Mouse (Mus musculus): ENCODE data around the gene Serpinb1a.

Gene Serpinb1a

DNA sequence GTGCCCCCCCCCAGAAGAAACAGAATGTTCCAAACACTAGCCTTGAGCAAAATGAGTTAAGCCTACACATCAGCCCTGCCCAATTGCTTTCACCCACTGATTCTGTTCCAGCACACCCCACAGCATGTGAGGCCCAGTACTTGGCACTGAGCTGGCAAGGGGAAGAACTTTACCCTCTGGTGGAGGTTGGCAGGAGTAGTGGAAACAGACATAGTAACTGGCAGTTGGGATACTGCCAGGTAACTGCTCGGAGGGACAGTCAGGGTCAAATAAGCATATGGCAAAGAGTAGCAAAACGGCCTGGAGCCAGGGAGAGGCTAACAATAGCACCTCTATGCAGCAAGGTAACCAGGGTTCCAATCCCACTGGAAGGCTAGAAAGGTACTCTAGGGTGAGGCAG lies 56.4 kb downstream of the Serpinb1a start:
- DNase-seq, result no peak
